In the genomic region with DNA sequence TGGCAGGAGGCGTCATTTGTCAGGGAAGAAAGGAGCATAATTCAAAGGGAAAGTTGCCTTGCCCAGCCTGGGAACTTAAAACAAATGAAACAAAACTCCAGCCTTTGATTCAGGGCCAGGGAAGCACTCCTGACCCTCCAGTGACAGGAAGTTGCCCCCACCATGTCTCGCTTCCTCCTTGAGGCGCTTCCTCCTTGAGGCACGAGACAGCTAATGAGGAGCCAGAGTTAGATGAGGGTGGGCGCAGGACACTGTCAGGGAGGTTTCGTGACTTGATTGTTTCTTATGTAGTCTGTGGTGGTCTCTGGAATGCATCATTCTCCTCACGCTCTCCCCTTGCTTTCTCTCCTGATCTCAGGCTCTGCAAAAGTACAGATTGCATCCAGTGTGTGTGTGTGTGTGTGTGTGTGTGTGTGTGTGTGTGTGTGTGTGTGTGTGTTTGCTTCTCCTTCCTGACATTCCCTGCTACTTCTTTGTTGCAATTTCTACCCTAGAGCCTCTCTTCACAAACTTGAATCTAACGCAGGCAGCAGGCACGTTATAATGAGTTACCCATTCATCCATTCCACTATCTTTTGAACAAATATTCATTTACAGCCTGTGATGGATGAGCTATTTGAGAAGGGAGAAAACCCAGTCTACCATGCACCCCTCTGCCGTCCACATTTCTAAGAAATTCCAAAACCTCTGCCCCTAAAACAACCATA, we compare ENCODE assay signal across 9 mouse cellular contexts. TPM values are rescaled to one million over a fixed set of nuclear protein-coding genes. Genes with fewer than 3 reads are reported as not detected.
DNase-seq lines count a peak whose midpoint lies in the region; ATAC-seq and TF ChIP-seq lines count a peak whose summit lies in the region.
"Had no signal": no experiment of that assay in that cellular context is flagged by ENCODE, and none has a peak within 500 bp of the region (broad histone marks: within the 10 kb centered on the region; RNA-seq: fewer than 3 reads in every experiment).

No protein-coding gene starts in this region.

- peak overlapping the region; percentile 47; the same call in 1 of the 2 replicates for H3K27ac ChIP-seq in forebrain, embryonic 16.5 days (ENCODE audit: low read length)
- H3K27ac ChIP-seq in lung, embryonic 14.5 days (ENCODE audit: low read depth), result 0 out of 2 replicates have a peak overlapping the region, but pooled peaks have one; percentile 47

- no peaks in the 10 kb centered on the region for H3K9me3 ChIP-seq in forebrain, embryonic 16.5 days (ENCODE audit: control insufficient read depth, low read length)
- no peaks in the 10 kb centered on the region for H3K9me3 ChIP-seq in lung, embryonic 14.5 days (ENCODE audit: low read depth, low read length)

- H3K4me2 ChIP-seq in forebrain, embryonic 16.5 days (ENCODE audit: low read length), result peak overlapping the region; percentile 17; the same call in 1 of the 2 replicates
- peak overlapping the region; percentile 32; the same call in 1 of the 2 replicates for H3K4me2 ChIP-seq in lung, embryonic 14.5 days

- ATAC-seq in forebrain, embryonic 16.5 days, result peak; percentile 19
- ATAC-seq in lung, embryonic 14.5 days (ENCODE audit: insufficient read depth), result peak; percentile 77; the same call in 1 of the 2 replicates

- H3K4me1 ChIP-seq in forebrain, embryonic 16.5 days (replicated peaks; ENCODE audit: control insufficient read depth, insufficient read depth, low read length), result peaks cover 20% of the 10 kb centered on the region
- H3K4me1 ChIP-seq in lung, embryonic 14.5 days (ENCODE audit: insufficient read depth), result no peaks in the 10 kb centered on the region

- DNase-seq in layer of hippocampus, postnatal 14 days (ENCODE audit: low spot score in 2 of 2), result peak; percentile 15 to 24
- no peak for DNase-seq in layer of hippocampus, postnatal 36 days
- DNase-seq in lung, embryonic 14.5 days, result peak; percentile 69
- DNase-seq in retina, embryonic 14.5 days (ENCODE audit: low spot score), result peak; percentile 10
- no peak for DNase-seq in right cerebral cortex, postnatal 25 days
- DNase-seq in adrenal gland, postnatal 25 days, result no peak
- DNase-seq in right cerebral cortex, adult 18-20 months, result no peak
- DNase-seq: cerebellum, postnatal 25 days had no signal

- 33% methylated on average over 10 of the region's 10 CpGs for WGBS in forebrain, embryonic 16.5 days
- 13% methylated on average over 10 of the region's 10 CpGs for WGBS in lung, embryonic 14.5 days

- TF ChIP-seq CTCF in lung, embryonic 14.5 days (IDR thresholded peaks at IDR 0.05; ENCODE audit: low read depth), result no peak

- no peak overlapping the region for H3K4me3 ChIP-seq in forebrain, embryonic 16.5 days (replicated peaks; ENCODE audit: low read length)
- no peak overlapping the region for H3K4me3 ChIP-seq in lung, embryonic 14.5 days (ENCODE audit: low read depth, low read length)

- no peaks in the 10 kb centered on the region for H3K36me3 ChIP-seq in forebrain, embryonic 16.5 days (ENCODE audit: control insufficient read depth, insufficient read depth)
- H3K36me3 ChIP-seq in lung, embryonic 14.5 days (ENCODE audit: insufficient read depth), result no peaks in the 10 kb centered on the region

- no peaks in the 10 kb centered on the region for H3K27me3 ChIP-seq in forebrain, embryonic 16.5 days (replicated peaks; ENCODE audit: control insufficient read depth, insufficient read depth, low read length)
- no peaks in the 10 kb centered on the region for H3K27me3 ChIP-seq in lung, embryonic 14.5 days (ENCODE audit: insufficient read depth, low read length)

- H3K9ac ChIP-seq in forebrain, embryonic 16.5 days (replicated peaks; ENCODE audit: low read depth, low read length), result 0 out of 2 replicates have a peak overlapping the region, but pooled peaks have one; percentile 26
- no peak overlapping the region for H3K9ac ChIP-seq in lung, embryonic 14.5 days

RNA-seq across cellular contexts. Expression of a gene that starts 33.6 kb away (rescaled TPM):
- total RNA-seq in layer of hippocampus, postnatal 14 days (2021), result 10 to 100 TPM; 33.6 to 35.5 TPM
- total RNA-seq in layer of hippocampus, postnatal 36 days (2021), result 10 to 100 TPM; 36.9 to 39.1 TPM
- 30.3 and 36.5 TPM in 2 replicates for polyA plus RNA-seq in forebrain, embryonic 16.5 days (2015; fragmentation: Nextera tagmentation; extraction: Ambion mirVana)
- polyA plus RNA-seq in lung, embryonic 14.5 days (2014; fragmentation: Nextera tagmentation; extraction: Ambion mirVana), result 17.1 and 23.5 TPM in 2 replicates
- 37.0 and 37.7 TPM in 2 replicates for total RNA-seq in adrenal gland, postnatal 25 days (2021)

RNA-seq across cellular contexts. Expression of a gene that starts 44.7 kb away (rescaled TPM):
- total RNA-seq in layer of hippocampus, postnatal 14 days (2021), result 100 to 1,000 TPM; 104 to 115 TPM
- 100 to 1,000 TPM; 117 to 127 TPM for total RNA-seq in layer of hippocampus, postnatal 36 days (2021)
- polyA plus RNA-seq in forebrain, embryonic 16.5 days (2015; fragmentation: Nextera tagmentation; extraction: Ambion mirVana), result 154 and 172 TPM in 2 replicates
- polyA plus RNA-seq in lung, embryonic 14.5 days (2014; fragmentation: Nextera tagmentation; extraction: Ambion mirVana), result 52.6 and 63.5 TPM in 2 replicates
- total RNA-seq in adrenal gland, postnatal 25 days (2021), result 120 and 127 TPM in 2 replicates

Comparison
In these comparisons a context has a peak if more than half of its experiments do, and no peak if none do; other contexts are left out.
1. DNase-seq: peak in layer of hippocampus, postnatal 14 days (2 of 2), lung, embryonic 14.5 days (single experiment) and retina, embryonic 14.5 days (single experiment); none in layer of hippocampus, postnatal 36 days (0 of 2), right cerebral cortex, postnatal 25 days (single experiment), adrenal gland, postnatal 25 days (single experiment) and right cerebral cortex, adult 18-20 months (single experiment).